Comparison of ENCODE assay signal across 8 mouse cellular contexts in genomic region chr7:132656075-132656474, GRCm38 (mm10). TPM values are rescaled to one million over a fixed set of nuclear protein-coding genes. Genes with fewer than 3 reads are reported as not detected.
DNase-seq lines count a peak whose midpoint lies in the region; ATAC-seq and TF ChIP-seq lines count a peak whose summit lies in the region.

No protein-coding gene starts in this region.

- no peak overlapping the region for H3K4me3 ChIP-seq in ES-E14 (ENCODE audit: insufficient read depth in 1 of 2, low read depth in 1 of 2, low read length in 2 of 2, poor library complexity in 1 of 2, severe bottlenecking in 1 of 2)
- no peak overlapping the region for H3K4me3 ChIP-seq in forebrain, embryonic 15.5 days
- no peak overlapping the region for H3K4me3 ChIP-seq in liver, postnatal 0 days (ENCODE audit: low read depth, low read length)
- H3K4me3 ChIP-seq in neural tube, embryonic 13.5 days, result no peak overlapping the region

- peak; percentile 98 for TF ChIP-seq CTCF in liver, postnatal 0 days (IDR thresholded peaks at IDR 0.05; ENCODE audit: low read depth)

- 4% methylated on average over 9 of the region's 9 CpGs for WGBS in forebrain, embryonic 15.5 days
- 14% methylated on average over 9 of the region's 9 CpGs for whole genome bisulfite sequencing in liver, postnatal 0 days (ENCODE audit: insufficient replicate concordance)
- WGBS in neural tube, embryonic 13.5 days, result 21% methylated on average over 9 of the region's 9 CpGs

- peaks cover 0 to 23% of the 10 kb centered on the region in 2 experiments; a peak in 1 of 4 replicates for H3K4me1 ChIP-seq in ES-E14 (ENCODE audit: control insufficient read depth in 2 of 2, insufficient read depth in 2 of 2, low read length in 2 of 2, poor library complexity in 1 of 2)
- H3K4me1 ChIP-seq in forebrain, embryonic 15.5 days, result peaks cover 34% of the 10 kb centered on the region
- H3K4me1 ChIP-seq in liver, postnatal 0 days (ENCODE audit: insufficient read depth), result peaks cover 23% of the 10 kb centered on the region
- peaks cover 23% of the 10 kb centered on the region for H3K4me1 ChIP-seq in neural tube, embryonic 13.5 days (replicated peaks)

- in situ Hi-C loops in ES-E14 (cut with MboI; ENCODE audit: low sequenced_read_pairs in 2 of 2, unreplicated experiment in 2 of 2), result loop anchor here in 1 of 2 experiments (25.0 kb wide), 1 partner anchor 231 kb away; no protein-coding TSS in a partner anchor

- H3K9me3 ChIP-seq in ES-E14 (ENCODE audit: control insufficient read depth, insufficient read depth, low read depth, low read length), result no peaks in the 10 kb centered on the region
- no peaks in the 10 kb centered on the region for H3K9me3 ChIP-seq in forebrain, embryonic 15.5 days
- H3K9me3 ChIP-seq in liver, postnatal 0 days (ENCODE audit: low read length), result no peaks in the 10 kb centered on the region
- H3K9me3 ChIP-seq in neural tube, embryonic 13.5 days, result no peaks in the 10 kb centered on the region

- no peak overlapping the region for H3K4me2 ChIP-seq in forebrain, embryonic 15.5 days (replicated peaks)
- peak overlapping the region; percentile 55 for H3K4me2 ChIP-seq in liver, postnatal 0 days (ENCODE audit: low read depth, low read length)
- H3K4me2 ChIP-seq in neural tube, embryonic 13.5 days, result 0 out of 2 replicates have a peak overlapping the region, but pooled peaks have one; percentile 18

- H3K9ac ChIP-seq in ES-E14 (ENCODE audit: insufficient read depth, low read depth, low read length, poor library complexity, severe bottlenecking), result 0 out of 2 replicates have a peak overlapping the region, but pooled peaks have one; percentile 29
- 0 out of 2 replicates have a peak overlapping the region, but pooled peaks have one; percentile 10 for H3K9ac ChIP-seq in forebrain, embryonic 15.5 days (replicated peaks)
- peak overlapping the region; percentile 2; the same call in 1 of the 2 replicates for H3K9ac ChIP-seq in liver, postnatal 0 days (replicated peaks)
- peak overlapping the region; percentile 34; the same call in 1 of the 2 replicates for H3K9ac ChIP-seq in neural tube, embryonic 13.5 days

- peak; percentile 89 for DNase-seq in ES-E14 (ENCODE audit: low read depth, low spot score)
- peak; percentile 89 for DNase-seq in cerebellum, adult 11 months
- DNase-seq in heart, postnatal 25 days (ENCODE audit: low spot score), result peak; percentile 70
- peak; percentile 92 for DNase-seq in layer of hippocampus, adult 11-12 months (ENCODE audit: low spot score)
- DNase-seq in liver, postnatal 0 days, result peak; percentile 92
- peak; percentile 81 for DNase-seq in telencephalon, adult 2 months (ENCODE audit: low read depth, low spot score)

- no peaks in the 10 kb centered on the region for H3K27me3 ChIP-seq in forebrain, embryonic 15.5 days
- no peaks in the 10 kb centered on the region for H3K27me3 ChIP-seq in liver, postnatal 0 days (ENCODE audit: insufficient read depth, low read length)
- no peaks in the 10 kb centered on the region for H3K27me3 ChIP-seq in neural tube, embryonic 13.5 days

- ATAC-seq in forebrain, embryonic 15.5 days (replicated peaks), result peak; percentile 80
- peak; percentile 76 for ATAC-seq in liver, postnatal 0 days
- ATAC-seq in neural tube, embryonic 13.5 days (ENCODE audit: low read depth), result peak; percentile 74

- no peaks in the 10 kb centered on the region for H3K36me3 ChIP-seq in ES-E14 (ENCODE audit: control insufficient read depth, insufficient read depth, low read length, poor library complexity, severe bottlenecking)
- H3K36me3 ChIP-seq in forebrain, embryonic 15.5 days, result no peaks in the 10 kb centered on the region
- no peaks in the 10 kb centered on the region for H3K36me3 ChIP-seq in liver, postnatal 0 days (replicated peaks; ENCODE audit: insufficient read depth, low read length)
- H3K36me3 ChIP-seq in neural tube, embryonic 13.5 days, result no peaks in the 10 kb centered on the region

- no peak for TF ChIP-seq EP300 in liver, postnatal 0 days (IDR thresholded peaks at IDR 0.05; ENCODE audit: low read depth)

- intact Hi-C loops in heart, postnatal 25 days (cut with DNase I), result loop anchor here (1.0 to 5.0 kb wide), 6 partner anchors 18 to 345 kb away; partner anchors contain the start of gene Eef1akmt2

- no peak overlapping the region for H3K27ac ChIP-seq in ES-E14 (ENCODE audit: insufficient read depth, low read depth, low read length, poor library complexity, severe bottlenecking)
- H3K27ac ChIP-seq in forebrain, embryonic 15.5 days (replicated peaks), result peak overlapping the region; percentile 59
- peak overlapping the region; percentile 69; the same call in 1 of the 2 replicates for H3K27ac ChIP-seq in liver, postnatal 0 days (ENCODE audit: low read depth)
- H3K27ac ChIP-seq in neural tube, embryonic 13.5 days (replicated peaks), result peak overlapping the region; percentile 49; the same call in 1 of the 2 replicates

TF ChIP-seq in ES-E14, 5 proteins besides CTCF, POLR2A, EP300 and RAD21:
- peak; percentile 85; the same call in 1 of the 2 replicates for TF ChIP-seq ZC3H11A (IDR thresholded peaks at IDR 0.05; ENCODE audit: borderline replicate concordance, low read depth, low read length)
- TF ChIP-seq MAFK (IDR thresholded peaks at IDR 0.05; ENCODE audit: insufficient read depth, low read depth, low read length), result no peak
- TF ChIP-seq HCFC1 (IDR thresholded peaks at IDR 0.05; ENCODE audit: borderline replicate concordance, insufficient read depth, low read length), result no peak

RNA-seq across cellular contexts. Expression of gene Lhpp, which starts 45.6 kb away (rescaled TPM):
- 7.2 and 11.9 TPM in 2 replicates for total RNA-seq in ES-E14 (2012; rRNA removed)
- polyA plus RNA-seq in forebrain, embryonic 15.5 days (2015; fragmentation: Nextera tagmentation; extraction: Ambion mirVana), result 23.1 and 25.7 TPM in 2 replicates
- 10 to 100 TPM; 14.6 to 15.6 TPM for total RNA-seq in heart, postnatal 25 days (2021)
- 9.0 and 10.4 TPM in 2 replicates for polyA plus RNA-seq in liver, postnatal 0 days (2015; fragmentation: Nextera tagmentation; extraction: Ambion mirVana)
- 27.8 and 32.1 TPM in 2 replicates for polyA plus RNA-seq in neural tube, embryonic 13.5 days (2015; fragmentation: Nextera tagmentation; extraction: Ambion mirVana)

RNA-seq across cellular contexts. Expression of gene Nkx1-2, which starts 56.6 kb away (rescaled TPM):
- 0.58 and 0.80 TPM in 2 replicates for total RNA-seq in ES-E14 (2012; rRNA removed)
- polyA plus RNA-seq in forebrain, embryonic 15.5 days (2015; fragmentation: Nextera tagmentation; extraction: Ambion mirVana), result 0.05 TPM in 1 of 2 replicates, not detected in the other
- total RNA-seq in heart, postnatal 25 days (2021), result not detected
- not detected in 2 replicates for polyA plus RNA-seq in liver, postnatal 0 days (2015; fragmentation: Nextera tagmentation; extraction: Ambion mirVana)
- polyA plus RNA-seq in neural tube, embryonic 13.5 days (2015; fragmentation: Nextera tagmentation; extraction: Ambion mirVana), result 0.61 and 1.5 TPM in 2 replicates
